Mouse (Mus musculus): Measurements from ENCODE around the gene Coq2.

Gene Coq2

GRCm38 (mm10) chr5:100674711-100675376 is at the start of gene Coq2:
Coq2 (minus strand) TSS chr5:100675140.
- peak; percentile 56; the same call in 1 of the 2 replicates for ATAC-seq (ENCODE audit: insufficient number of reproducible peaks, low FRiP score, low TSS enrichment)

DNA sequence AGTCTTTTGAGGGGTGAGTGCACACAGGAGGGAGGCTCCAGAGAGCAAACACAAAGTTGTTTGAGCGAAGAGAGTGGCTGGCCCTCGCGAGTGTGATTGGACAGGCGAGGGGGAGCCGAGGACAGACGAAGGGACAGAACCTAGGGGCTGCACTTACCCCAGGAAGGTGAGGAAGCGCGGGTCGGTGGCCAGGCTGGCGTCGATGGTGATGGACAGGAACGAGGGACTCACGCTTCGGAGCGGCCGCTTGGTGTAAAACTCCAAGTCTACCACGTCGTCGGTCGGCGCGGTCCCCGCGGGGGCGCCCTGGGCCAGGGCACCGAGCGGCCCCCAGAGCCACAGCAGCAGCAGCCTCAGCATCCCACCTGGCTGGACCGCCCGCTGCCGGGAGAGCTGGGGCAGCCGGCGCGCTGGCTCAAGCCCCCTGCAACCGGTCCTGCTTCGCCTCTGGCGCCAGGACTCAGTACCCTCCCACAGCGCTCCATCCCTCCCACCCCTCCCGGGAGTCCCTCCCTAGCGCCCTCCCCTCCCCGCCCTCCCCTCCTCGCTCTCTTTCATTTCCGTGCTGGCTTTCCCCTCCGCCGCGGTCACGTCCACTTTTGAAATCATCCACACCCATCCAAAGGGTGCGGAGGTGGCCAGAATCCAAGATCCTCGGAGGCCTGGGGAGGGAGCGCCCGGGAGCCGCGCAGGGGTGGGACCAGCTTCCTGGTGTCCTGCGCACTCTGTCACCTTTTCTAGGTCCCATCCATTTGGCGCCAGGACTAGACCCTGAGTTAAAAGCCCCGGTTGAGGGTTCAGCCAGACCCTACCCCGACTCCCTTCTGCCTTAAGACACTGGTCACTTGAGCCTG is 44.5 kb upstream of the Coq2 start, which contains the start of gene Hpse:
Gene Hpse, minus strand, starts transcription at position 482 of the 854 bp plus-strand sequence.
- ATAC-seq (ENCODE audit: insufficient number of reproducible peaks, low FRiP score, low TSS enrichment) = no peak

GRCm38 (mm10) chr5:100716762-100717161 is 41.8 kb upstream of the Coq2 start:
- no peak for ATAC-seq (ENCODE audit: insufficient number of reproducible peaks, low FRiP score, low TSS enrichment)

GRCm38 (mm10) chr5:100711219-100711618 is 36.3 kb upstream of the Coq2 start:
- ATAC-seq (ENCODE audit: insufficient number of reproducible peaks, low FRiP score, low TSS enrichment) = no peak

- ATAC-seq (ENCODE audit: insufficient number of reproducible peaks, low FRiP score, low TSS enrichment) = no peak
Measured at GRCm38 (mm10) chr5:100710012-100710411, 35.1 kb upstream of the Coq2 start.

- no peak for ATAC-seq (ENCODE audit: insufficient number of reproducible peaks, low FRiP score, low TSS enrichment)
Measured at GRCm38 (mm10) chr5:100709035-100709434, 34.1 kb upstream of the Coq2 start.

- no peak for ATAC-seq (ENCODE audit: insufficient number of reproducible peaks, low FRiP score, low TSS enrichment)
Measured at GRCm38 (mm10) chr5:100706675-100707074, 31.7 kb upstream of the Coq2 start.

DNA sequence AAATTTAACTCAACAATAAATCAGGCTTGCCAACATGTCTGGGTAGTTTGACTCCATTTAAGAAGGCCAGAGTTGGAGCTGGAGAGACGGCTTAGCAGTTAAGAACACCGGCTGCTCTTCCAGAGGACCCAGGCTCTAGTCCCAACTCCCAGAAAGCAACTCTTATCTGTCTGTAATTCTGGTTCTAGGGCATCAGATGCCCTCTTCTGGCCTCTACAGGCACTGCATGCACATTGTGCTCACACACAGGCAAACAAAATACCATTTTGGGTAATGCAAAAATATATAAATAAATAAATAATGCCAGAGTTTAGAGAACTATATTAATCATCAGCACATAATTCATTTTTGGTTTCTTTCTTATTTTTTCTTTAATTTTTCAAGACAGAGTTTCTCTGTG is 29.3 kb upstream of the Coq2 start:
- no peak for ATAC-seq (ENCODE audit: insufficient number of reproducible peaks, low FRiP score, low TSS enrichment)

DNA sequence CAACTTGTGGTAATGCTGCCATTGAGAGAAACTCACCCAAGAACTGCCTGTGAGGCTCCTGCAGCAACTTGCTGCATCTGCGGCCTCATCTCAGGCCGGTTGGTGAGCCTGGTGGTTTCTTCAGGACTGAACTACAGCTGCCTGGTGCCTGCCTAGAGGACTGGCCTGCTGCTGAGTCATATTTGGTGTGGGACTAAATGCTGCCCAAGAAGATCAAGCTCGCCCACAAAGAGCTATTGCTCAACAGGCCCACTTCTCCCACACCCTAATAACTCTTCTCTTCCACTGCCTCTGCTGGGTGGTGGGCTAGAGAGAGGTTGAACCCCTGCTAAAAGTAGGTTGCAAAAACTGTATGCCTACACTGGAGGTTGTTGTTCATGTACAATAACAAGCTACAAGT is 27.4 kb upstream of the Coq2 start:
- ATAC-seq (ENCODE audit: insufficient number of reproducible peaks, low FRiP score, low TSS enrichment) = no peak

DNA sequence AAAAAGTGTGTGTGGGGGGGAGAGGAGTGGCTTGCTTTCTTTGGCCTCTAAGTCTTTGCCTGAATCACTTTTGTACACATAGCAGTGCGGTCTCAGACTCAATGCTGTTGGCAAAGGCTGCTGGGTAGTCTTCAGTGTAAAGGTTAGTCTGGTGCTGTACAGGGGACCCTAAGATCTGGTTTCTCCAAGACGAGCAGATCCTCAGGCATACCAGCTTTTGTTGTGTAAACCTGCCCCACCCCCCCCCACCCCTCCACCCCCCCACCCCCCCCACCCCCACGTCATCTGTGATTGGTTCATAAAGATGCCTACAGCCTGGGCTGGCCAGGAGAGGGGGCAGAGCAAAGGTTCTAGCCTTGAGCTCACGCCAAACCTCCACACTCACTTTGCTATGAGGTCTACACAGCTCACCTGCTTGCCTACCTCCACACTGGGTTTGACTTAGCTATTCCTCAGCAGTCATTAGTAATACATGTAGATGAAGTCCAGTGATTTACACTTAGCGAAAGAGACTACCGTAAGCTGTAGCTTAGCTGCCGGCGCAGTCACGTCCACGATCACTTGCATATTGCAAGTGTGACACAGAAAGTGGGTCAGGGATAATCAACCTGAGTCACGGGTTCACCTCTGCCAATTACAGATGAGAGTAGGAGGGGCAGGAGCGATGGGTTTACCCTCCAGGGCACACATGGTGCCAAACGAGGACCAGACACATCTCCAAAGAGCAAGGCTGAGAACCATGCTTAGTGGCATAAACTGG is 26.1 kb upstream of the Coq2 start:
- no peak for ATAC-seq (ENCODE audit: insufficient number of reproducible peaks, low FRiP score, low TSS enrichment)

- ATAC-seq (ENCODE audit: insufficient number of reproducible peaks, low FRiP score, low TSS enrichment) = no peak
Measured at GRCm38 (mm10) chr5:100697886-100698285, 22.9 kb upstream of the Coq2 start.

GRCm38 (mm10) chr5:100697398-100697797 is 22.5 kb upstream of the Coq2 start:
- ATAC-seq (ENCODE audit: insufficient number of reproducible peaks, low FRiP score, low TSS enrichment) = no peak

DNA sequence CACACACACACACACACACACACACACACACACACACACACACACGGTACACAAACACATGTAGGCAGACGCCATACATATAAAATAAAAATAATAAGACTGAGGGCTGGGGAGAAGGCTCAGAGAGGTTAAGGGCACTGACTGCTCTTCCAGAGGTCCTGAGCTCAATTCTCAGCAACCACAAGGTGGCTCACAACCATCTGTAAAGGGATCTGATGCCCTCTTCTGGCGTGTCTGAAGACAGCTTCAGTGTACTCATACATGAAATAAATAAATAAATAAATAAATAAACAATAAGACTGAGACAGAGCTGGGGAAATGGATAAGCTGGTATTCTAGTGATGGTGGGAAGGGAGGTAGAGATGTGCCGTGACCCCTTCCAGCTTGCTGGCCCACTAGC is 10.7 kb upstream of the Coq2 start:
- no peak for ATAC-seq (ENCODE audit: insufficient number of reproducible peaks, low FRiP score, low TSS enrichment)

GRCm38 (mm10) chr5:100680542-100680933 is 5.6 kb upstream of the Coq2 start:
- no peak for ATAC-seq (ENCODE audit: insufficient number of reproducible peaks, low FRiP score, low TSS enrichment)

GRCm38 (mm10) chr5:100679911-100680541 is 5.1 kb upstream of the Coq2 start:
- ATAC-seq (ENCODE audit: insufficient number of reproducible peaks, low FRiP score, low TSS enrichment) = no peak

GRCm38 (mm10) chr5:100673745-100674486 is 1.0 kb downstream of the Coq2 start:
- peak; percentile 87 for ATAC-seq (ENCODE audit: insufficient number of reproducible peaks, low FRiP score, low TSS enrichment)

DNA sequence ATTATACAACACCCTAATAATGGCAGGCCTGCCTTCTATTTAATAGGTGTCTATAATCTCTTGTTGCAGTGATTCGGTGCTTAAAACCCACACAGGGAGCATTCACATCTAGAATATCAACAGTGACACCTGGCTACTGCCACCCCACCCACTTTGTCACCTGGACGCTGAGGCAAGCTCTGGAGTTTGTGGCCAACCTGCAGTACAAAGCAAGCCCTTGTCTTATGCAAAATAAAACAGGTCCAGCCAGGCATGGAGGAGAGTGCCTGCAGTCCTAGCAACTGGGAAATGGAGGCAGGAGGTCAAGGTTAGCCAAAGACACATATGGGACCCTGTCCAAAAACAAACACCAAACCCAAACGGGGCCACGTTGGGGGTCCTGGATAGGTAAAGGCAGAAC is 2.5 kb downstream of the Coq2 start:
- ATAC-seq (ENCODE audit: insufficient number of reproducible peaks, low FRiP score, low TSS enrichment) = no peak

GRCm38 (mm10) chr5:100671897-100672296 is 3.0 kb downstream of the Coq2 start:
- ATAC-seq (ENCODE audit: insufficient number of reproducible peaks, low FRiP score, low TSS enrichment) = no peak

- ATAC-seq (ENCODE audit: insufficient number of reproducible peaks, low FRiP score, low TSS enrichment) = no peak
Measured at GRCm38 (mm10) chr5:100671398-100671797, 3.5 kb downstream of the Coq2 start.

DNA sequence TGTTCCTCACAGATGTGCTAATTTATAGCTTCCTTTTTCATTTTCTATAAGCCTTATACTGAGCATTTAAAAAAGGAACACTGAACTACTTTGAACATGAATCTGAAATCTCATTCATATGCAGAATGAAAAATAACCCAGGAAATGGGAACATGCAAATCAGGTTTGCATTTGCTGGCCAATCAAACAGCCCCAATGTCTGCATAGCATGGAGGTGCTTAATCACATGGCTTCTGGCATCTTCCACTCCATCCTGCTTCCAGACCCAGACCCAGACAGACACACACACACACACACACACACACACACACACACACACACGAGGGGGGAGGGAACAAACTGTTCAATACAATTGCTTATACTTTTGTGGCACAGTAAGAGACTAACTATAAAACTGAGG is 8.0 kb downstream of the Coq2 start:
- ATAC-seq (ENCODE audit: insufficient number of reproducible peaks, low FRiP score, low TSS enrichment) = no peak

All from cerebellum, adult (tissue).